Mouse (Mus musculus) limb, embryonic 10.5 days (tissue): Measurements from ENCODE around the gene Ppm1h. TPM values are rescaled to one million over a fixed set of nuclear protein-coding genes. Genes with fewer than 3 reads are reported as not detected.

Experiments
- DNase-seq: peaks from one replicate; pipeline ENCODE4 v3.0.0-alpha.2; 2017; ENCODE audit warnings: low spot score
- H3K27ac ChIP-seq: fragments of 300-500 bp; sonication (generic); 2 replicates; pipeline ENCODE4 v1.5.1; 2016; ENCODE audit warnings: mild to moderate bottlenecking
- H3K27me3 ChIP-seq: fragments of 300-500 bp; sonication (generic); 2 replicates; pipeline ENCODE4 v1.6.1; 2016; ENCODE audit warnings: low read depth, mild to moderate bottlenecking; ENCODE audit not compliant: poor library complexity, severe bottlenecking
- H3K36me3 ChIP-seq: fragments of 300-500 bp; sonication (generic); 2 replicates; pipeline ENCODE4 v1.6.1; 2016; ENCODE audit warnings: mild to moderate bottlenecking, moderate library complexity
- H3K4me1 ChIP-seq: fragments of 300-500 bp; sonication (generic); 2 replicates; pipeline ENCODE4 v1.6.1; 2016
- H3K4me3 ChIP-seq: fragments of 300-500 bp; sonication (generic); 2 replicates; pipeline ENCODE4 v1.5.1; 2016; ENCODE audit warnings: mild to moderate bottlenecking, moderate library complexity
- H3K9me3 ChIP-seq: fragments of 300-500 bp; sonication (generic); replicated peaks from 2 replicates; pipeline ENCODE4 v1.6.1; 2016; ENCODE audit warnings: mild to moderate bottlenecking
- WGBS: fragments of 180-500 bp; shearing (Covaris S2); methylation state at CpG from one replicate; pipeline ENCODE4 v1.1.7; 2016; 5-methylcytosine and 5-hydroxymethylcytosine counted together
- polyA plus RNA-seq: library from polyadenylated mRNA; unstranded; fragments of >200 nt; fragmentation: Nextera tagmentation; extraction: Ambion mirVana; gene quantifications from 2 replicates; pipeline ENCODE4 v1.2.1, GENCODE M21; 2016

The Ppm1h gene
- polyA plus RNA-seq, 1 experiment from 2014 or later = 4.4 TPM

- H3K4me1 ChIP-seq = peaks cover 44% of the 10 kb centered on the region
- no peaks in the 10 kb centered on the region for H3K9me3 ChIP-seq
- H3K4me3 ChIP-seq = no peak overlapping the region
- no peaks in the 10 kb centered on the region for H3K27me3 ChIP-seq
- WGBS = 85% methylated on average over 10 of the region's 10 CpGs
- H3K36me3 ChIP-seq = no peaks in the 10 kb centered on the region
- DNase-seq = no peak
- H3K27ac ChIP-seq = no peak overlapping the region
Measured at GRCm38 (mm10) chr10:122738526-122738925, 60.0 kb downstream of the Ppm1h start.

- Histone ChIP-seq H3K27ac (no peak overlapping the region), H3K27me3 (no peaks in the 10 kb centered on the region), H3K9me3 (no peaks in the 10 kb centered on the region), H3K4me1 (peaks cover 44% of the 10 kb centered on the region), H3K4me3 (no peak overlapping the region), H3K36me3 (no peaks in the 10 kb centered on the region)
- DNase-seq = no peak
- WGBS = 92% methylated on average over 4 of the region's 4 CpGs
Measured at GRCm38 (mm10) chr10:122739037-122739436, 60.5 kb downstream of the Ppm1h start.

DNA sequence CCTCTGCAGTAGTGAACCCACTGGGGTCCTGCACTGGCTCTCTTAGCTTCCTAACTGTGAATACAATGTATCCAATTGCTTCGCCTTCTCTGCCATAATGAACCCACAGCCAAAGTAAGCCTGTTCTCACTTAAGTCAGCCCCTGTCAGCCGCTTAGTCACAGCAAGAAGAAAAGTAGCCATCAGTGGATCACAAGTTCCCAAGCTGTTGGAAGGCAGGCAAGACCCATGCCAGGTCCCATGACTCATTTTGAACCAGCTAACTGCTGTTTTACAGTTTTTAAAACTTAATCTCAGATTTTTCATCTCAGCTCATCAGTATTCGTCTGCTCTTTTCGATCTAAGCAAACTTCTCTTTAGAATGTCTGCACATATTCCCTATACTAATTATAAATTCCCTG lies 61.6 kb downstream of the Ppm1h start:
- 72% methylated on average over 4 of the region's 4 CpGs for WGBS
- Histone ChIP-seq H3K27ac (no peak overlapping the region), H3K27me3 (no peaks in the 10 kb centered on the region), H3K4me1 (peaks cover 44% of the 10 kb centered on the region), H3K4me3 (no peak overlapping the region), H3K36me3 (no peaks in the 10 kb centered on the region), H3K9me3 (no peaks in the 10 kb centered on the region)
- no peak for DNase-seq

- DNase-seq = no peak
- no peak overlapping the region for H3K27ac ChIP-seq
- H3K9me3 ChIP-seq = no peaks in the 10 kb centered on the region
- H3K4me3 ChIP-seq = no peak overlapping the region
- 88% methylated on average over 7 of the region's 7 CpGs for WGBS
- no peaks in the 10 kb centered on the region for H3K36me3 ChIP-seq
- H3K27me3 ChIP-seq = no peaks in the 10 kb centered on the region
- H3K4me1 ChIP-seq = peaks cover 48% of the 10 kb centered on the region
Measured at GRCm38 (mm10) chr10:122741191-122741590, 62.6 kb downstream of the Ppm1h start.

GRCm38 (mm10) chr10:122742136-122742535 lies 63.6 kb downstream of the Ppm1h start:
- no peak for DNase-seq
- no peaks in the 10 kb centered on the region for H3K27me3 ChIP-seq
- WGBS = 85% methylated on average over 2 of the region's 2 CpGs

DNA sequence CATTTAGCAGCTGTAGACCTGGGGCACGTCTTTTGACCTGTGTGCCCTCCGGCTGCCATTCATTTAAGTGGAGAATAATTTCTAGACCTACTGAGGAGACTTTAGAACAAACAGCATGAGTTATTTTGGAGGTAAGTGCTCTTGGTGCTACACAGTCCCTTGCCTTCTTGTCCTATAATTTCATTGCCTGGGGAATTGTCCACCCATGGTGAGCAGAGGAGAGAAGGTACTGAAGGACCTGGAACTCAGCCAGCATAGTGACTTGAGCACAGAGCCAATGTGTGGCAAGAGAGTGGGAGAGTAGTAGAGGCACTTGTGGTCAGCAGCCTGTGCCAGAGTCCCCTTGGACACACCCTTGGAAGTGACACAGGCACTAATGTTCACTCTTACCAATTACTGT lies 64.8 kb downstream of the Ppm1h start:
- Histone ChIP-seq H3K4me3 (no peak overlapping the region), H3K27me3 (no peaks in the 10 kb centered on the region), H3K4me1 (peaks cover 47% of the 10 kb centered on the region), H3K36me3 (no peaks in the 10 kb centered on the region), H3K27ac (no peak overlapping the region), H3K9me3 (no peaks in the 10 kb centered on the region)
- DNase-seq = no peak
- 88% methylated on average over 2 of the region's 2 CpGs for WGBS

More at GRCm38 (mm10) chr10:122742136-122742535, 63.6 kb downstream of the Ppm1h start:
- Histone ChIP-seq H3K27ac (no peak overlapping the region), H3K36me3 (no peaks in the 10 kb centered on the region), H3K4me1 (peaks cover 45% of the 10 kb centered on the region), H3K9me3 (no peaks in the 10 kb centered on the region), H3K4me3 (no peak overlapping the region)

DNA sequence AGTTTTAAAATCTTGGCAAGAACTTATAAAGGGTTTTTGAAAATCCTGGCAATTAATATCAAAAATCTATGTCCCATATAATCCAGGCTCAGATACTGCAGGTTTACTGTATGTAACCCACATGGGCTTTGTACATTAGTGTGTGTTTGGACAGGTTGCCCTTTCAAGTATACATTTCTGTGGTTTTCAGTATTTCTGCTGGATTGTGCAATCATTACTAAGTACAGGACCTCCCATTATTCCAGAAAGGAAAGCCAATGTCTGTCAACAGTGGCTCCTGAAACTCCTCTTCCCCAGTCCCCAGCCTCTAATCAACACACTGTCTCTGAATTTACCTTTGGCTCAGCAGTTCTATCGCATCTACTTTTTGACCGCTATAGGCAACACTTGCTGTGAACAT lies 66.4 kb downstream of the Ppm1h start:
- no peaks in the 10 kb centered on the region for H3K27me3 ChIP-seq
- no peaks in the 10 kb centered on the region for H3K36me3 ChIP-seq
- no peaks in the 10 kb centered on the region for H3K9me3 ChIP-seq
- DNase-seq = no peak
- H3K27ac ChIP-seq = no peak overlapping the region
- WGBS = 96% methylated on average over 2 of the region's 2 CpGs
- H3K4me1 ChIP-seq = peaks cover 36% of the 10 kb centered on the region
- H3K4me3 ChIP-seq = no peak overlapping the region

DNA sequence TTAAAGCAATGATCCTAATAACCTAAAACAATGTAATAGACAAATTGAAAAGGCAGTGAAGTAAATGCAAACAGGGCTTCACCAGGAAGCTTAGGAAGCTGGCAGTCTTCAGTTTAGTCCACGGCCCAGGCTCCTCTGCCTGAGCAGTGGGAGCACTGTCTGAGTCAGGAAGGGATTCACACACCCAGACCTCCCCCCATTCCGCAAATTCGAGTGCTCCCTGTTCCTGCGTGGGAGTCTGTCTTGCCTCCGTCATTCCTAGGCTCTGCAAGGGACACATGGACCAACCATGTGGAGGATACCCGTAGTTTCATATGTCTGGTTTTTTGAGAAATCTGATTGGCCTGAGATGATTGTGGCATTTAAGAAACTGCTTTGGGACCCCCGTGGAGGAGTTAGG lies 67.6 kb downstream of the Ppm1h start:
- DNase-seq = no peak
- Histone ChIP-seq H3K36me3 (no peaks in the 10 kb centered on the region), H3K4me1 (peaks cover 26% of the 10 kb centered on the region), H3K27me3 (no peaks in the 10 kb centered on the region), H3K27ac (no peak overlapping the region), H3K4me3 (no peak overlapping the region), H3K9me3 (no peaks in the 10 kb centered on the region)
- 84% methylated on average over 7 of the region's 7 CpGs for WGBS

DNA sequence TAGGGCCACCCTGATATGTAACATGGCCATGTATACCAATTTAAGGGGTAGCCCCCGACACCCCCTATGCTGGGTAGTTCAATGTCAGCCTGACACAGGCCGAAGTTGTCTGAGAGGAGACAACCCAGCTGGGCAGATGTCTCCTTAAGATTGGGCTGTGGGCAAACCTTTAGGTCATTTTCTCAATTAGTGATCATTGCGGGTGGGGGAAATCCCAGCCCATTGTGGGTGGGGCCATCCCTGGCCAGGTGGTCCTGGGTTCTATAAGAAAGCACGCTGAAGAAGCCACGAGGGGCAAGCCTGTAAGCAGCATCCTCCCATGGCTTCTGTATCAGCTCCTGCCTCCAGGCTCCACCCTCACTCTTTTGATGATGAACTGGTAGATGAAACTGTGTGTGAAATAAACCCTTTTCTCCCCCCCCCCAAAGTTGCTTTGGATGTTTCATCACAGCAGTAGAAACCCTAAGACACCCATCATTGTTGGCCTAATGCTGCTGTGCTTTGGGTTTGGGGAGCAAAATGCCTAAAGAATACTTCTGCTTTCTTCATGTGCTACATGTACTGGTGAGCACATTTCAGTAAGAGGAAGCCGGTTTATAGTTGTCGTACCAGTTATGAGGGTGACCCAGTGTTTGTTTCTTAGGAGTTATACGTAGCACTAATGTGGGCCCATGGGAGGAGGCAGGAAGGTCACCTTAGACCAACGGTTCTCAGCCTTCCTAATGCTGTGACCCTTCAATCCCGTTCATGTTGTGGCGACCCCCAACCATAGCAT lies 68.8 kb downstream of the Ppm1h start:
- Histone ChIP-seq H3K27ac (no peak overlapping the region), H3K4me3 (no peak overlapping the region), H3K4me1 (peaks cover 23% of the 10 kb centered on the region), H3K27me3 (no peaks in the 10 kb centered on the region), H3K36me3 (no peaks in the 10 kb centered on the region), H3K9me3 (no peaks in the 10 kb centered on the region)
- WGBS = 88% methylated on average over 11 of the region's 11 CpGs
- no peak for DNase-seq

DNA sequence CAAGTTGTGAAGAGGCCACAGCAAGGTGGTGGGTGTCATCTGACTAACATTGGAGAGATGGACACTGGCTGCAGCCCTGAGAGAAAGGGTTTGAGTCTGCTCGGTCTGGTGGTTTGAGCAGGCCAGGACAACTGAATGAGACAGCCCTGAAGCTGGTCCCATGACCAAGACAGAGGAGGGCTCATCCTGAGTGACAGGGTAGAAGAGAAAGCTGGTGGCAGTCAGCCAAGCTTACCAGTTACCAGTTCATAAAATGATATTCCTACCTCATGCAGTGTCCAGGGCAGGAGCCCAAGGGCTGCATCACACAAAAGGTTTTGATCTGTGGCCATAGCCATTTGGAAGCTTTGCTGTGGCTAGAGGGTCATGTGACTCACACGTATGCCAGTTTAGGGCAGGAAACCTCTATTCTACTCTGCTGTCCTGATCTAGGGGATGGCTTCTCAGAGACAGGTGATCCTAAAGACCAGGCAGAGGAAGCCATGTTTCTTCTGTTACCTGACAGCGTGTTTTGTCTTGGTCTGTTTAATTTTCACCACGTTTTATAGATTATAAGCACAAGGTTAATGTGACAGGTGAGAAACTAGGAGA lies 69.9 kb downstream of the Ppm1h start:
- no peak for DNase-seq

GRCm38 (mm10) chr10:122749071-122749470 lies 70.5 kb downstream of the Ppm1h start:
- Histone ChIP-seq H3K9me3 (no peaks in the 10 kb centered on the region), H3K36me3 (no peaks in the 10 kb centered on the region), H3K4me1 (peaks cover 35% of the 10 kb centered on the region), H3K27ac (no peak overlapping the region), H3K4me3 (no peak overlapping the region), H3K27me3 (no peaks in the 10 kb centered on the region)
- WGBS = 94% methylated on average over 12 of the region's 12 CpGs
- DNase-seq = no peak

More for the DNA sequence above, 69.9 kb downstream of the Ppm1h start:
- H3K27ac ChIP-seq = peak overlapping the region; percentile 14; the same call in 1 of the 2 replicates
- H3K4me1 ChIP-seq = peaks cover 29% of the 10 kb centered on the region
- no peaks in the 10 kb centered on the region for H3K9me3 ChIP-seq
- no peak overlapping the region for H3K4me3 ChIP-seq
- no peaks in the 10 kb centered on the region for H3K36me3 ChIP-seq
- no peaks in the 10 kb centered on the region for H3K27me3 ChIP-seq
- WGBS = 82% methylated on average over 4 of the region's 4 CpGs

DNA sequence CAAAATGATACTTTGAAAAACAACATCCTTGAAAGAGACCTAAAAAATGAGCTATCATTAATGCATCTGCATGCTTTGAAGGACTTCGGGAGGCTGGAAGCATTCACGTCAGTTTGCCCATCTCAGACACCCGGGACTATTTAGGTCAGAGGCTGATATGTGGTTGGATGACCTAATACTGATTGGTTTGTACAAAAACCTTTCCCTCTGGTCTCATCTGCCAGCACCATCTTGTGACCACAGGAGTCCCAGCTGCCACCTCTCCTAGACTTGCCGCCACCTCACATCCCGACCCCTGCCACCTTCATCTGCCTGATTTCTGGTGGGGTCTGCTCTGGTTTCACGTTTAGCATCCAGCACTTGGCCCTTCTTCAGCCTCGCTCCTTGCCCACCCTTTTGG lies 71.3 kb downstream of the Ppm1h start:
- peaks cover 43% of the 10 kb centered on the region for H3K4me1 ChIP-seq
- H3K36me3 ChIP-seq = no peaks in the 10 kb centered on the region
- no peaks in the 10 kb centered on the region for H3K27me3 ChIP-seq
- DNase-seq = no peak
- WGBS = 89% methylated on average over 7 of the region's 7 CpGs
- no peak overlapping the region for H3K27ac ChIP-seq
- H3K9me3 ChIP-seq = no peaks in the 10 kb centered on the region
- H3K4me3 ChIP-seq = no peak overlapping the region
